Mouse (Mus musculus): Measurements from ENCODE around the gene Psmd4. TPM values are rescaled to one million over a fixed set of nuclear protein-coding genes. Genes with fewer than 3 reads are reported as not detected.

Gene Psmd4
- polyA plus RNA-seq (2021; fragmentation: Nextera tagmentation) = 232 and 236 TPM in 2 replicates
- long read RNA-seq, experiment 1, transcript Psmd4-202 (10 exons, 1,332 nt) = major isoform, 164 of 320 reads
- long read RNA-seq, experiment 1, transcript Psmd4-201 (10 exons, 1,276 nt) = minor isoform, 101 of 320 reads
- long read RNA-seq, experiment 1, partial matches to known transcripts = 45 of 320 reads
- long read RNA-seq, experiment 1, other reads (novel, unspliced or antisense) = 10 of 320 reads
- long read RNA-seq, experiment 2, transcript Psmd4-202 (10 exons, 1,332 nt) = major isoform, 308 of 507 reads
- long read RNA-seq, experiment 2, transcript Psmd4-201 (10 exons, 1,276 nt) = minor isoform, 152 of 507 reads
- long read RNA-seq, experiment 2, partial matches to known transcripts = 14 of 507 reads
- long read RNA-seq, experiment 2, other reads (novel, unspliced or antisense) = 33 of 507 reads

GRCm38 (mm10) chr3:95042166-95042837, at the start of gene Psmd4:
Gene Psmd4 (minus strand): TSS chr3:95042614.

GRCm38 (mm10) chr3:95015337-95015872, 27.0 kb downstream of the Psmd4 start, which contains the start of gene Zfp687:
Gene Zfp687 (minus strand): TSS chr3:95015448.

Small RNA genes lying within 50 kb of the gene (microRNA-seq; reads per million reads assigned to microRNA genes)
- 4.9 reads per million, percentile 18 among the genes with 10 or more reads in this experiment for gene Mir7013

Other genes with a start within 250 kb of the Psmd4 start
- gene Pogz, start 205.0 kb downstream of the Psmd4 start, polyA plus RNA-seq (2021; fragmentation: Nextera tagmentation) = 5.5 and 5.9 TPM in 2 replicates
- gene Psmb4, start 155.7 kb downstream of the Psmd4 start, polyA plus RNA-seq (2021; fragmentation: Nextera tagmentation) = 181 and 189 TPM in 2 replicates
- 36.6 and 38.5 TPM in 2 replicates for gene Selenbp1, start 109.6 kb downstream of the Psmd4 start, polyA plus RNA-seq (2021; fragmentation: Nextera tagmentation)
- gene Rfx5, start 88.5 kb downstream of the Psmd4 start, polyA plus RNA-seq (2021; fragmentation: Nextera tagmentation) = 2.5 and 2.6 TPM in 2 replicates
- 9.2 and 10.6 TPM in 2 replicates for gene Pi4kb, start 67.9 kb downstream of the Psmd4 start, polyA plus RNA-seq (2021; fragmentation: Nextera tagmentation)
- gene Zfp687, start 27.2 kb downstream of the Psmd4 start, polyA plus RNA-seq (2021; fragmentation: Nextera tagmentation) = 4.8 and 5.7 TPM in 2 replicates
- gene Pip5k1a, start 64.3 kb upstream of the Psmd4 start, polyA plus RNA-seq (2021; fragmentation: Nextera tagmentation) = 11.3 and 13.1 TPM in 2 replicates
- gene Vps72, start 68.4 kb upstream of the Psmd4 start, polyA plus RNA-seq (2021; fragmentation: Nextera tagmentation) = 42.0 and 50.9 TPM in 2 replicates
- 0.41 and 0.44 TPM in 2 replicates for gene Tmod4, start 81.9 kb upstream of the Psmd4 start, polyA plus RNA-seq (2021; fragmentation: Nextera tagmentation)
- gene Scnm1, start 91.4 kb upstream of the Psmd4 start, polyA plus RNA-seq (2021; fragmentation: Nextera tagmentation) = 58.4 and 58.8 TPM in 2 replicates
- 9.2 and 11.4 TPM in 2 replicates for gene Lysmd1, start 91.5 kb upstream of the Psmd4 start, polyA plus RNA-seq (2021; fragmentation: Nextera tagmentation)
- 2.6 and 3.7 TPM in 2 replicates for gene Tnfaip8l2, start 99.7 kb upstream of the Psmd4 start, polyA plus RNA-seq (2021; fragmentation: Nextera tagmentation)
- gene Sema6c, start 117.8 kb upstream of the Psmd4 start, polyA plus RNA-seq (2021; fragmentation: Nextera tagmentation) = 1.2 and 2.4 TPM in 2 replicates
- 0.60 and 0.73 TPM in 2 replicates for gene Gabpb2, start 175.3 kb upstream of the Psmd4 start, polyA plus RNA-seq (2021; fragmentation: Nextera tagmentation)
- 66.2 and 87.2 TPM in 2 replicates for gene Cdc42se1, start 186.1 kb upstream of the Psmd4 start, polyA plus RNA-seq (2021; fragmentation: Nextera tagmentation)
- 286 and 302 TPM in 2 replicates for gene Mllt11, start 189.6 kb upstream of the Psmd4 start, polyA plus RNA-seq (2021; fragmentation: Nextera tagmentation)
- gene Gm128, start 199.0 kb upstream of the Psmd4 start, polyA plus RNA-seq (2021; fragmentation: Nextera tagmentation) = 0.06 and 0.23 TPM in 2 replicates
- gene Bnipl, start 208.6 kb upstream of the Psmd4 start, polyA plus RNA-seq (2021; fragmentation: Nextera tagmentation) = not detected in 2 replicates
- gene Mindy1, start 238.7 kb upstream of the Psmd4 start, polyA plus RNA-seq (2021; fragmentation: Nextera tagmentation) = 19.7 and 19.9 TPM in 2 replicates
- 12.4 and 16.6 TPM in 2 replicates for gene Prune1, start 239.5 kb upstream of the Psmd4 start, polyA plus RNA-seq (2021; fragmentation: Nextera tagmentation)

Measured in layer of hippocampus, adult 6 months (tissue).